Mouse (Mus musculus) right cerebral cortex, adult 18-20 months (tissue): ENCODE results near the gene Spred1.

Source experiments
- DNase-seq: peaks from one replicate; pipeline ENCODE4 v3.0.0; 2022; ENCODE audit warnings: mixed read lengths

Gene Spred1

DNA sequence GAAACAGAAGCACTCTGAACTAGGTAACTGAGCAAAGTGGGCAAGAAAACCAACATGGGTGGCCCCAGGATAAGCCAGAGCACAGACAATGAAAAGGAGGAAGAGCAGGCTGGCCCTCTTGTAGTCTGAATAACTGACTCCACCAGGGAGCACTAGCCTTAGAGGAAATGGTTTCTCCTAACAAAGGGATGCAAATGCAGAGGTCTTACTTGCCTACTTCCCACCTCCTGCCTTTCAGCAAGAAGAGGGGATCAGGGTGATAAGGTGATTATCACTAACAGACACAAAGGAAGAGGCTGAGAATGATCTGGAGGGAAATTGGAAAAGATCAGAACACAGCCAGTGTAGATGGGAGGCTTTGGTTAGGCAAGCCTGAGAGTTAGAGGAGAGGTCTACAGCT lies 73.1 kb downstream of the Spred1 start:
- DNase-seq, result no peak

GRCm38 (mm10) chr2:117195151-117195550 lies 74.0 kb downstream of the Spred1 start:
- DNase-seq, result no peak

DNA sequence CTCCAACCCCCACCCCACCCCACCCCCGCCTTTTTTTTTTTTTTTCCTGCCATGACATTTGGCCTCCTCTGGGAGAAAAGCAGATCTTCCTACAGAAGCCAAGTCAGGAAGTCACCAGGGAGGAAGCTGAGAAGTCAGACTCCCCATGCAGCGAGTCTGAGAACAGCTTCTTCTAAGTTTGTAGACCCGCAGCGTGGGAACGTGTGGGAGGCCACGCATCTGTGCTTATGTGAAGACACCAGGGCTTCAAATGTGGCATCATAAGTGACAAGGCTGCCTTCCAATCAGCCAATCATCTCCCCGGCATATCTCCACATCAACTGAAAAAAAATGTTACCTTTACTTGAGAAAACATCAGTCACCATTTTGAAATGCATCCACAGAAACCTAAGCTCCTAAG lies 74.4 kb downstream of the Spred1 start:
- DNase-seq, result peak; percentile 68

DNA sequence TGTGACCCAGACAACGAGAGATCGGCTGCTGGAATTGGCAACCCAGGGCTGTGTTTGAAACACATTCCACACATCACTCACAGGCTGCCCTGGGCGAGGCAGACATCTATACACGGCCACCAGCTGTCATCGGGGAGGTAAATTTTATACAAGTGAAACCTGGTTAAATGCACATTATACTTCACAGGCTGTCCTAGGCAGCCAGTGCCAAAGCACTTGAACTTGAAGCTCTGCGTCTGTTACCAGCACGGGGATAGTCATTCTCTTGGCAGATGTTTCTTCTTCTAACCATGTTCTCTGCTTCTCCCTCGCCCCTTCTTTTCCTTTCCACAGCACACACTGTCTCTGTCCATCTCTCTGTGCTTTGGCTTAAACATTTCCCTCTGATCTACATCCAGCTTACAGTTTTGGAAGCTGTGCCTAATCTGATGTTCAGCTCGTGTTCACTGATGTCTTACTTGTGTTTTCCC lies 79.7 kb downstream of the Spred1 start:
- DNase-seq, result no peak

- peak; percentile 61 for DNase-seq
Observed at GRCm38 (mm10) chr2:117203350-117203749, 82.2 kb downstream of the Spred1 start.

- DNase-seq, result no peak
Observed at GRCm38 (mm10) chr2:117204534-117204933, 83.4 kb downstream of the Spred1 start.

DNA sequence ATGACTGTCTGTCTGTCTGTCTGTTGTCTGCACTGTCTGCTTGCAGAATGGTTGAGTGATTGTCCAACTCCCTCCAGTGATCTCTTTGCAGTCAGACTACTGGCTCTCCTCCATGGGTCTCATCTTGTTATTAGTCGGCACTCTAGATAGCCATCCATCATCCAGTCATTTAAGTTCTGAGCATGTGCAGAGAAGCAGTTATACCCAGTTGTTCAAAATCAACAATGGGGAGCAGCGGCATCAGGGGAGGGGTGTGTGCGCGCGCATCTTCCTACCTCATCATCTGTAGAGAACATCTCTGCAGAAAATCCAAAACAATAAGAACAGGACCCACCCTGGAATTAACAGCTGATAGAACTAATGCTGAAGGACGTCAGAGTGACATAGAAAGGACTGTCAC lies 83.9 kb downstream of the Spred1 start:
- no peak for DNase-seq

GRCm38 (mm10) chr2:117210416-117211085 lies 89.4 kb downstream of the Spred1 start:
- DNase-seq, result no peak

GRCm38 (mm10) chr2:117216152-117216551 lies 95.0 kb downstream of the Spred1 start:
- no peak for DNase-seq

- no peak for DNase-seq
Observed at GRCm38 (mm10) chr2:117217695-117218216, 96.6 kb downstream of the Spred1 start.

- no peak for DNase-seq
Observed at GRCm38 (mm10) chr2:117219536-117219935, 98.4 kb downstream of the Spred1 start.

GRCm38 (mm10) chr2:117222651-117223050 lies 101.5 kb downstream of the Spred1 start:
- no peak for DNase-seq

DNA sequence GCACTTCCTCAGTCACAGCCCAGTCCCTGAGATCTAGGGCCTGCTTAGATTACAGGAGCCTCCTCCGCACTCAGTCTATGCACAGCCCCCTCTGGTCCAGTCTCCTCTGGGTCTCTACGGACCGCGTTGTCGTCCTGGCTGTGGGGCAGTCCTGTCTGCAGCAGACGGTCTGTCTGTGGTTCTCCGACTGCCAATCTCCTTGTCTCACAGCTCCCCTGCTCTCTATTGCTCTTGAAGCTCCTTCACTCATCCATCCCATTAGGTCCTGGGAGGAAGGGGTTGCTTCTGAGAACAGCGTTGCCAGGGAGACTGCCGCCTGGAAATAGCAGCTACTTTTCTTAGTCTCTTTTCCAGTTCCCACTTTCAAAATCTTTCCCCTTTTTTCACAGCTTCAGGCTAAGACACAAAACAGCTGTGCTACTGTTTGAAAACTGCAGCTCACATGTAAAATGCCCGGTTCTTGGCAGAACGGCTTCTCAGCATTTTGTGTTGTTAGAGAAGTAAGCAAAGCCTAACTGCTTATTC lies 107.5 kb downstream of the Spred1 start:
- DNase-seq, result peak; percentile 37

DNA sequence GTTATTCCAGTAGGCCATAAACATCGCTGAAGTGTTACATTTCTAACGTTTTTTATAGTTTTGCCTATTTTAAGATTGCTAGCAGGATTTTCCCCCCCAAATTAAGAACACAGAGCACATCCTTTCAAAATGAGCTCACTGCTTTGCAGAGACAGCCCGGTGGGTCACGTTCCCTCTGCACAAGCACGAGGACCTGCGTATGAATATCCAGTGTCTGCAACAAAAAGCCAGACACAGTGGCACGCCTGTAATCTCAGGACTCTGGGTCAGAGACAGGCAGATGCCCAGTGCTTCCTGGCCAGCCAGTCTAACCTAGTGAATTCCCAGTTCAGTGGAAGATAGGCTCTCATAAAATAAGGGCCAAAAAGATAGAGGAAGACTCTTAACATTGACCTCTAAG lies 109.1 kb downstream of the Spred1 start:
- no peak for DNase-seq

GRCm38 (mm10) chr2:117231257-117231656 lies 110.1 kb downstream of the Spred1 start:
- peak; percentile 89 for DNase-seq
